Mouse (Mus musculus): ENCODE measurements at regions not wholly inside any gene's neighbourhood (a gene's known extent, or its start where the extent isn't known, plus 50 kb on each side); places are given as distances from the start of the nearest gene placed in this dataset.

GRCm38 (mm10) chr12:9475836-9476235 is 94.1 kb upstream of the Osr1 start:
- ATAC-seq (no peak), DNase-seq (ENCODE audit: low spot score) (peak; percentile 0)
- no peak overlapping the region for H3K4me2 ChIP-seq (ENCODE audit: low read length)
- H3K27me3 ChIP-seq (replicated peaks; ENCODE audit: control insufficient read depth, insufficient read depth, low read length): no peaks in the 10 kb centered on the region
- no peak overlapping the region for H3K9ac ChIP-seq (ENCODE audit: low read length)
- no peaks in the 10 kb centered on the region for H3K36me3 ChIP-seq (ENCODE audit: control insufficient read depth, insufficient read depth, low read length)
- H3K4me3 ChIP-seq (ENCODE audit: low read depth, low read length): no peak overlapping the region
- no peaks in the 10 kb centered on the region for H3K9me3 ChIP-seq (replicated peaks; ENCODE audit: control insufficient read depth, low read length)
- WGBS: 83% methylated on average over 2 of the region's 2 CpGs
- no peak overlapping the region for H3K27ac ChIP-seq (ENCODE audit: low read depth, low read length)
- no peaks in the 10 kb centered on the region for H3K4me1 ChIP-seq (ENCODE audit: control insufficient read depth, insufficient read depth, low read length)

GRCm38 (mm10) chr12:9478201-9478600 is 91.7 kb upstream of the Osr1 start:
- Histone ChIP-seq H3K36me3 (ENCODE audit: control insufficient read depth, insufficient read depth, low read length) (no peaks in the 10 kb centered on the region), H3K27ac (ENCODE audit: low read depth, low read length) (no peak overlapping the region), H3K9me3 (replicated peaks; ENCODE audit: control insufficient read depth, low read length) (no peaks in the 10 kb centered on the region), H3K4me3 (ENCODE audit: low read depth, low read length) (no peak overlapping the region), H3K27me3 (replicated peaks; ENCODE audit: control insufficient read depth, insufficient read depth, low read length) (no peaks in the 10 kb centered on the region), H3K4me1 (ENCODE audit: control insufficient read depth, insufficient read depth, low read length) (no peaks in the 10 kb centered on the region), H3K4me2 (ENCODE audit: low read length) (no peak overlapping the region), H3K9ac (ENCODE audit: low read length) (no peak overlapping the region)
- 64% methylated on average over 1 of the region's 1 CpGs for WGBS
- no peak for DNase-seq (ENCODE audit: low spot score)
- ATAC-seq: no peak

GRCm38 (mm10) chr12:9487674-9488413 is 82.1 kb upstream of the Osr1 start:
- ATAC-seq: no peak

GRCm38 (mm10) chr12:9513926-9514325 is 56.0 kb upstream of the Osr1 start:
- WGBS: 65% methylated on average over 5 of the region's 5 CpGs
- Histone ChIP-seq H3K27ac (ENCODE audit: low read depth, low read length) (no peak overlapping the region), H3K9me3 (replicated peaks; ENCODE audit: control insufficient read depth, low read length) (no peaks in the 10 kb centered on the region), H3K4me3 (ENCODE audit: low read depth, low read length) (no peak overlapping the region), H3K4me1 (ENCODE audit: control insufficient read depth, insufficient read depth, low read length) (no peaks in the 10 kb centered on the region), H3K4me2 (ENCODE audit: low read length) (no peak overlapping the region), H3K36me3 (ENCODE audit: control insufficient read depth, insufficient read depth, low read length) (no peaks in the 10 kb centered on the region), H3K9ac (ENCODE audit: low read length) (no peak overlapping the region), H3K27me3 (replicated peaks; ENCODE audit: control insufficient read depth, insufficient read depth, low read length) (no peaks in the 10 kb centered on the region)
- DNase-seq (ENCODE audit: low spot score): no peak
- no peak for ATAC-seq

More at GRCm38 (mm10) chr12:9487674-9488413, 82.1 kb upstream of the Osr1 start:
- Histone ChIP-seq H3K27ac (ENCODE audit: low read depth, low read length) (no peak overlapping the region), H3K4me2 (ENCODE audit: low read length) (no peak overlapping the region), H3K4me3 (ENCODE audit: low read depth, low read length) (no peak overlapping the region), H3K4me1 (ENCODE audit: control insufficient read depth, insufficient read depth, low read length) (no peaks in the 10 kb centered on the region), H3K9me3 (replicated peaks; ENCODE audit: control insufficient read depth, low read length) (no peaks in the 10 kb centered on the region), H3K9ac (ENCODE audit: low read length) (no peak overlapping the region), H3K36me3 (ENCODE audit: control insufficient read depth, insufficient read depth, low read length) (no peaks in the 10 kb centered on the region), H3K27me3 (replicated peaks; ENCODE audit: control insufficient read depth, insufficient read depth, low read length) (no peaks in the 10 kb centered on the region)
- no peak for DNase-seq (ENCODE audit: low spot score)
- WGBS: 66% methylated on average over 8 of the region's 8 CpGs

GRCm38 (mm10) chr12:9518782-9519181 is 51.1 kb upstream of the Osr1 start:
- DNase-seq (ENCODE audit: low spot score): no peak
- WGBS: 83% methylated on average over 7 of the region's 7 CpGs
- no peak overlapping the region for H3K27ac ChIP-seq (ENCODE audit: low read depth, low read length)
- H3K9ac ChIP-seq (ENCODE audit: low read length): no peak overlapping the region
- ATAC-seq: no peak
- H3K4me2 ChIP-seq (ENCODE audit: low read length): no peak overlapping the region
- no peaks in the 10 kb centered on the region for H3K36me3 ChIP-seq (ENCODE audit: control insufficient read depth, insufficient read depth, low read length)
- H3K9me3 ChIP-seq (replicated peaks; ENCODE audit: control insufficient read depth, low read length): no peaks in the 10 kb centered on the region
- no peaks in the 10 kb centered on the region for H3K27me3 ChIP-seq (replicated peaks; ENCODE audit: control insufficient read depth, insufficient read depth, low read length)
- H3K4me3 ChIP-seq (ENCODE audit: low read depth, low read length): no peak overlapping the region
- H3K4me1 ChIP-seq (ENCODE audit: control insufficient read depth, insufficient read depth, low read length): no peaks in the 10 kb centered on the region

- no peaks in the 10 kb centered on the region for H3K36me3 ChIP-seq (ENCODE audit: control insufficient read depth, insufficient read depth, low read length)
- no peaks in the 10 kb centered on the region for H3K4me1 ChIP-seq (ENCODE audit: control insufficient read depth, insufficient read depth, low read length)
- H3K4me2 ChIP-seq (ENCODE audit: low read length): no peak overlapping the region
- no peaks in the 10 kb centered on the region for H3K27me3 ChIP-seq (replicated peaks; ENCODE audit: control insufficient read depth, insufficient read depth, low read length)
- no peak for ATAC-seq
- H3K9ac ChIP-seq (ENCODE audit: low read length): no peak overlapping the region
- no peak overlapping the region for H3K4me3 ChIP-seq (ENCODE audit: low read depth, low read length)
- H3K27ac ChIP-seq (ENCODE audit: low read depth, low read length): no peak overlapping the region
- DNase-seq (ENCODE audit: low spot score): peak; percentile 8
- H3K9me3 ChIP-seq (replicated peaks; ENCODE audit: control insufficient read depth, low read length): no peaks in the 10 kb centered on the region
- WGBS: 84% methylated on average over 3 of the region's 3 CpGs
Observed at GRCm38 (mm10) chr12:9519346-9519745, 50.6 kb upstream of the Osr1 start.

Data from forebrain, embryonic 14.5 days (tissue).